Mouse (Mus musculus): ENCODE measurements around the gene Ick.
A peak's percentile ranks its signal among the peaks of the same experiment; 100 is the strongest.

Ick gene

DNA sequence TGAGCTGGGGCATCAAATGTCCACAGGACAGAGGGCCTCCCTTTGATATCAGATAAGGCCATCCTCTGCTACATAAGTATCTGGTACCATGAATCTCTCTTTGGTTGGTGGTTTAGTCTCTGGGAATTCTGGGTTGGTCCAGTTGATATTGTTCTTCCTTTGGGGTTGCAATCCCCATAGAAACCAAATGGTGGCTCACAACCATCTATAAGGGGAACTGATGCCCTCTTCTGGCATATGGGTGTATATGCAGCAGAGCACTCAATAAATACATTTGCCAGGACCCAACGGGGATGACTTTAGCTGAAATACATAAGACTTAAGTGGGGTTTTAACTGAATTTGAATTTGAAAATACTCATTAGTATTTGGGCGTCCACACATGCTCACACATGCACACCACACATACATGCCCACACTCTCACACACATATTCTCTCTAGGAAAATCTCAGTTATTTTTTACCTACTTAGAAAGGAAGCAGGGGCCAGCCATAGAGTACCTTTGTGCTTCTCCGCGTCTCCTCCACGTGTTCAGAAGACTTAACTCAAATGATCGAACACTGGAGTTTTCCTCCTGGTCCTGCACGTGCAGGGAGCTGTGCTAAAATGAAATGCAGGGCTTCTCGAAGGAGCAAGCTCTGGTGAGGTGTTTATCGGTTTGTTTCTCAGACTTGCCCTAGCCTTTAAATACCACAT, 85.1 kb downstream of the Ick start:
- DNase-seq (ENCODE audit: low spot score), result peak; percentile 77

DNA sequence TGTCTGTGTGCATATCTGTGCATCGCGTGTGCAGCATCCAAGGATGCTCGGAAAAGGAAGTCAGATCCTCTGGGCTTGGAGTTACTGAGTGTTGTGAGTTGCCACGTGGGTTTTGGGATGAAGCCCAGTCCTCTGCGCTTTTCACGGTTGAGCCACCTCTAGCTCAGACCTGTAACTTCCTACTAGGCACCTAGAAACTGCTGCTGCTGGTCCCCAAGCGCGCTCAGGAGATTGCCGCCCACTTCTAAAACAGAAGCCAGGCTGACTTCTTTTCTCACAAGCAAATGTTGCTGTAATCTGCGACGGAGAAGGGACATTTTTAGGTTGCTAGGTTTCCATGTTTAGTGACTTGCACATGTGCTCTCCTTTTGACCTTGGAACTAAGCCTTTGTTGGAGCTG, 86.0 kb downstream of the Ick start:
- DNase-seq (ENCODE audit: low spot score), result no peak

DNA sequence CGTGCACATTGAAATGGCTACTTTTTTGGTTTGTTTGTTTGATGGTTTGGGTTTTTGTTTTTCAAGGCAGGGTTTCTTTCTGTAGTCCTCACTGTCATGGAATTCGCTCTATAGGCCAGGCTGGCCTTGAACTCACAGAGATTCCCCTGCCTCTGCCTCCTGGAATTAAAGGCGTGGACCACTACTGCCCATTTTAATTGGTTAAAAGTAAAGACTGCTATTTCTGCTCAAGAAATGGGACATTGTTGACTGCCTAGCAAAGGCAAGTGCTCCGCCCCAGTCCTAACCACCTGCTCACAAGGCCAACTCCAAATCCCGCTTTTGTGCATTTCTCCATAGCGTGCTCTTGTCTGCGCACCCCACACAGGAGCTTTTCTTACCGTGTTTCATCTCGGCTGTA, 88.8 kb downstream of the Ick start:
- no peak for DNase-seq (ENCODE audit: low spot score)

DNA sequence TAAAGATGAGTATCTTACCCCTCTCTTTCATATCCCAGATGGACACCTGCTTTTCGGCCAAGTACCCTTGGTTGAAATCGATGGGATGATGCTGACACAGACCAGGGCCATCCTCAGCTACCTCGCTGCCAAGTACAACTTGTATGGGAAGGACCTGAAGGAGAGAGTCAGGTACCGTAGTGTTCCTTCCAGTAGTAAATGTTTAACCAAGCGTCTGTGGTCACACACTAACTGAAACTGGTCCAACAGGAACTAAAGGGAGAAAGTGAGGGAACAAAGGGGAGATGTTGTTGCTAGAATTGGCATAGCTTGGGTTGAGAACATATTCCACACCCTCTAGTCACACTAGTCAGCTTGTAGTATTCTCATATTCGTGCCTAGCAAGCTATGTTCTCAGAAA, 95.2 kb downstream of the Ick start:
- no peak for DNase-seq (ENCODE audit: low spot score)

DNA sequence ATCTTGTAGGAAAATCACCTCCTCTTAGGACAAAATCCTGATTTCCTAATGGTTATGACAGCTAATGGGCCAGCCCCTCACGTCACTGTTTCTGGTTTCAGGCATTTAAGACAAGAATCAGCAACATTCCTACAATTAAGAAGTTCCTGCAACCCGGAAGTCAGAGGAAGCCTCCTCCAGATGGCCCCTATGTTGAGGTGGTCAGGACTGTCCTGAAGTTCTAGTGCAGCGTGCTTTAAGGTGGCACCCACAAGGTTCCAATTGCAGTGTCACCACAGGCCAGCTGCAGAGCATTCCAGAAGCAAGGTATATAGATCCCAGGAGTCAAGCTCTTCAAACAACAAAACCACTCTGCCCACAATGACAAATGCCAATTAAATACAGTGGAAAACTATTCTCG, 100.0 kb downstream of the Ick start:
- DNase-seq (ENCODE audit: low spot score), result no peak

DNA sequence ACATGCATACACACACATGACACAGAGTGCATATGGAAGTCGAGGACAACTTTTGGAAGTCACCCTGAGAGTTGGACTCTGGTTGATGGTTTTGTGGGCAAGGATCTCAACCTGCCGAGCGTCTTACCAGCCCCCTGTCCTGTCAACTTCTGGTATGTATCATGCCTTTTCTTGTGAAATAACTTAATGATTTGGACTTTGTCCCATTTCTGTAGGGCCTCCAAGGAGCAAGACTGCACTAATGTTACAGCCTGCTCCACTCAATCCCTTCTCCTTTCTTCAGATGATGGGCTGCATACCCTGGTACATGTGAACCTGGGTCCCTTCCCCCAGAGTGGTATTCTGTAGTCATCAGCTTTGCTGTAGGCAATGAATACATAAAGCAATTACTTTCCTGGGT, 101.1 kb downstream of the Ick start:
- no peak for DNase-seq (ENCODE audit: low spot score)

DNA sequence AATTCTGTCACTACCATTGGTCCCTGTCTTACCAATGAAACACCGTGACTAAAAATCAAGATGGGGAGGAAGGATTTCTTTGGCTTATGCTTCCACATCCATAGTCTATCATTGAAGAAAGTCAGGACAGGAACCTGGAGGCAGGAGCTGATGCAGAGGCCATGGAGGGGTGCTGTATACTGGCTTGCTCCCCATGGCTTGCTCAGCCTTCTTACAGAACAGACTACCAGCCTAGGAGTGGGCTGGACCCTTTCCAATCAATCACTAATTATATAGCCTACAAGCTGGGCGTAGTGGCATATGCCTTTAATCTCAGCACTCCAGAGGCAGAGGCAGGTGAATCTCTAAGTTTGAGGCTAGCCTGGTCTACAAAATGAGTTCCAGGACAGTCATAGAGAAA, 101.8 kb downstream of the Ick start:
- DNase-seq (ENCODE audit: low spot score), result no peak

DNA sequence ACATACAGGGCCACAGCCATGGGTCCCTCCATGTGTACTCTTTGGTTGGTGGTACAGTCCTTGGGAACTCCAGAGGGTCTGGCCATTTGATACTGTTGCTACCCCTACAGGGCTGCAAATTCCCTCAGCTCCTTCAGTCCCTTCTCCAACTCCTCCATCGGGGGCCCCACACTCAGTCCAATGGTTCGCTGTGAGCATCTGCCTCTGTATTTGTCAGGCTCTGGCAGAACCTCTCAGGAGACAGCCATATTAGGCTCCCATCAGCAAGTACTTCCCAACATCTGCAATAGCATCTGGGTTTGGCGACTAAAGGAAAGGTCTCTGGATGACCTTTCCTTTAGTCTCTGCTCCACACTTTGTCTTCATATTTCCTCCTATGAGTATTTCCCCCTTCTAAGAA, 102.5 kb downstream of the Ick start:
- no peak for DNase-seq (ENCODE audit: low spot score)

DNA sequence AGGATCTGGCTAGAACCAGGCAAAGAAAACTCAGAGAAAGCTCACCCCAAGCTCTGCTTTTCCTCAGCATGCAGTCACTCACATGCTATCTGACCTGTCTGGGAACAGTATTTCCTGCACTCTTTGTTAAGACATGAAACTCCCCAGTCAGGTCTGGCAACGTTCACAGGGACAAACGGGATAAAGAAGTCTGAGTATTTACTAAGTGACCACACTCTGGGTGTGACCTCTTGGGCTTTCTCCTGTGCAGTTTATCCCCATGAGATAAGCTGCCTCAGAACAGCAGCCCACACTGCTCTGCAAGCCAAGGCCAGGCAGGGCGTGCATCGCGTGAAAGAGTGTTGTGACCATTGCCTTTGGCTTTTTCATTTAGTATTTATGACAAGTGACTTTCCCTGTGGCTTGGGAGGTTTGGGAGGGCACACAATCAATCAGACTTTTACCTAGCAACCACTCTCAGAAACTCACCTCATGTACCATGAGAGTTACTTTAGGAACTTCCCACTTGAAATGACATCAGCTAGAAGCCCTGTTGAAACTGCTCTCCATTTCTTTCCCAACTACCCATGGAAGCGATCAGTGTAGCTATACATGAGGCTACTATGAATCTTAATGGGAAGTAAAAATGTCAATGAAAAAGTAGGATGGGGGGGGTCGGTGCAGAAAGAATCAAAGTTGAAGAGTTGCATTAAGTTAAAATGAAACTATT, 103.5 kb downstream of the Ick start:
- no peak for DNase-seq (ENCODE audit: low spot score)

DNA sequence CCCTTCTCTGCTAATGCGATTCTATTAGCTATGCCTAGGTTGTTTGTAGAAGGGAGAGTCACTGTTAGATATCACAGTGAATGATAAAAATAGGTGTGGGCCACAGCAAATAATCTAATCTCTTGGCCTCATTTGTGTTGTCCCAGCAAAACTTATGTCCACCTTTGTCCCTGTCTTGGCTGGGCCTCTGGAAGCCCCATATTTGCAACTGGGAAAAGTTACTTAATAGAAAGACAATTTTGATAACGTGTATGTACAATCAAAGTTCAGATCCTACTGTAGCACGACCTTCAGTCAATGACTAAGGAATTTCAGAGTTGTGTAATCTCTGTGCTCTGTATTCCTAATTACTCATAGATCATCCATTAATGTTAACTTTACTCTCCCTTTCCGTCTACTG, 108.1 kb downstream of the Ick start:
- DNase-seq (ENCODE audit: low spot score), result no peak

All from retina, embryonic 14.5 days (tissue).